Mouse (Mus musculus) MEL (cell line): ENCODE data around the gene S1pr4.

Experiments used
- CHD2 ChIP-seq: IDR thresholded peaks from 2 replicates; pipeline ENCODE4 v1.6.1; 2011; ENCODE audit warnings: low read length, improper control_type of control experiment
- CTCF ChIP-seq, 3 experiments: IDR thresholded peaks in 2 of 3; conservative IDR thresholded peaks in 1 of 3; 2 replicates each; pipeline ENCODE4 v1.5.1; 2011 to 2012; ENCODE audit warnings: low read length in 3 of 3, low read depth in 2 of 3, mild to moderate bottlenecking in 2 of 3, improper control_type of control experiment in 1 of 3, inconsistent platforms in 1 of 3, mixed read lengths in 1 of 3, moderate library complexity in 1 of 3; ENCODE audit not compliant: control insufficient read depth in 1 of 3, insufficient read depth in 1 of 3, poor library complexity in 1 of 3, severe bottlenecking in 1 of 3
- ELF1 ChIP-seq: IDR thresholded peaks from 2 replicates; pipeline ENCODE4 v1.6.1; 2014; ENCODE audit warnings: low read depth, mild to moderate bottlenecking, inconsistent platforms, low read length, improper control_type of control experiment, moderate library complexity
- HCFC1 ChIP-seq: IDR thresholded peaks from 2 replicates; pipeline ENCODE4 v1.6.1; 2012; ENCODE audit warnings: low read depth, mild to moderate bottlenecking, inconsistent platforms, low read length, improper control_type of control experiment, moderate library complexity
- MAX ChIP-seq: IDR thresholded peaks from 2 replicates; pipeline ENCODE4 v1.6.1; 2011; ENCODE audit warnings: low read length, improper control_type of control experiment
- MAZ ChIP-seq: IDR thresholded peaks from 2 replicates; pipeline ENCODE4 v1.6.1; 2012; ENCODE audit warnings: low read depth, mild to moderate bottlenecking, inconsistent platforms, low read length, improper control_type of control experiment
- NELFE ChIP-seq: IDR thresholded peaks from 2 replicates; pipeline ENCODE4 v1.6.1; 2011; ENCODE audit warnings: low read depth, low read length, improper control_type of control experiment
- POLR2A ChIP-seq, 2 experiments: IDR thresholded peaks; 2 replicates each; pipeline ENCODE4 v1.6.1; 2011 to 2012; ENCODE audit warnings: low read length in 2 of 2, mild to moderate bottlenecking in 2 of 2, control low read depth in 1 of 2, improper control_type of control experiment in 1 of 2, low read depth in 1 of 2, moderate library complexity in 1 of 2; ENCODE audit not compliant: control insufficient read depth in 1 of 2, insufficient read depth in 1 of 2, poor library complexity in 1 of 2
- POLR2AphosphoS5 ChIP-seq: IDR thresholded peaks from 2 replicates; pipeline ENCODE4 v1.6.1; 2012; ENCODE audit warnings: low read depth, borderline replicate concordance, mild to moderate bottlenecking, inconsistent platforms, low read length, moderate library complexity, mixed read lengths
- TBP ChIP-seq: IDR thresholded peaks from 2 replicates; pipeline ENCODE4 v1.8.0; 2011; ENCODE audit warnings: low read depth, low read length, improper control_type of control experiment
- UBTF ChIP-seq: IDR thresholded peaks from 2 replicates; pipeline ENCODE4 v1.6.1; 2012; ENCODE audit warnings: low read depth, mild to moderate bottlenecking, inconsistent platforms, low read length, improper control_type of control experiment, moderate library complexity, borderline replicate concordance; ENCODE audit not compliant: insufficient read depth
- USF1 ChIP-seq: IDR thresholded peaks from 2 replicates; pipeline ENCODE4 v1.6.1; 2014; ENCODE audit warnings: low read depth, mild to moderate bottlenecking, inconsistent platforms, low read length, improper control_type of control experiment, moderate library complexity

- TF ChIP-seq UBTF = no peak
- TF ChIP-seq POLR2A (IDR thresholded peaks at IDR 0.05; ENCODE audit: control insufficient read depth in 1 of 2, insufficient read depth in 1 of 2, low read depth in 1 of 2, low read length in 2 of 2, poor library complexity in 1 of 2) = no peak
- no peak for TF ChIP-seq NELFE
- TF ChIP-seq MAZ = no peak
- no peak for TF ChIP-seq MAX
- TF ChIP-seq CTCF (IDR thresholded peaks at IDR 0.05 in 2 of 3, conservative IDR thresholded peaks at IDR 0.05 in 1 of 3; ENCODE audit: control insufficient read depth in 1 of 3, insufficient read depth in 1 of 3, low read depth in 2 of 3, low read length in 3 of 3, poor library complexity in 1 of 3, severe bottlenecking in 1 of 3) = peak; percentile 51 to 59 (median 53)
- no peak for TF ChIP-seq CHD2
- no peak for TF ChIP-seq POLR2AphosphoS5
- no peak for TF ChIP-seq HCFC1
- no peak for TF ChIP-seq TBP
- TF ChIP-seq USF1 = no peak
- no peak for TF ChIP-seq ELF1
Measured at GRCm38 (mm10) chr10:81518546-81518945, 18.6 kb upstream of the S1pr4 start.
